In genomic region chr6:143320426-143320825, GRCm38 (mm10) we compare ENCODE assay signal across 13 mouse cellular contexts.
DNase-seq lines count a peak whose midpoint lies in the region; ATAC-seq and TF ChIP-seq lines count a peak whose summit lies in the region.
"Had no signal": no experiment of that assay in that cellular context is flagged by ENCODE, and none has a peak within 500 bp of the region (broad histone marks: within the 10 kb centered on the region; RNA-seq: fewer than 3 reads in every experiment).

No protein-coding gene starts in this region.

- no peaks in the 10 kb centered on the region for H3K4me1 ChIP-seq in intestine, embryonic 16.5 days (ENCODE audit: control insufficient read depth, insufficient read depth, low read length)
- H3K4me1 ChIP-seq: liver, embryonic 12.5 days had no signal

- H3K9ac ChIP-seq in intestine, embryonic 16.5 days (ENCODE audit: low read depth, low read length): no peak overlapping the region
- H3K9ac ChIP-seq: embryonic facial prominence, embryonic 13.5 days; liver, embryonic 12.5 days had no signal

- intact Hi-C loops in left cerebral cortex, adult 2 months (cut with DNase I): loop anchor here (2.0 to 5.0 kb wide), 4 partner anchors 103 to 1640 kb away; no protein-coding TSS in a partner anchor
- intact Hi-C loops in left cerebral cortex, postnatal 36 days (cut with DNase I): loop anchor here (5.0 kb wide), 1 partner anchor 1642 kb away; no protein-coding TSS in a partner anchor

- 0 out of 2 replicates have a peak overlapping the region, but pooled peaks have one; percentile 13 for H3K4me3 ChIP-seq in left cerebral cortex, adult 2 months
- no peak overlapping the region for H3K4me3 ChIP-seq in intestine, embryonic 16.5 days (ENCODE audit: low read length)
- H3K4me3 ChIP-seq: embryonic facial prominence, embryonic 13.5 days; heart, embryonic 10.5 days; liver, embryonic 12.5 days had no signal

- no peak overlapping the region for H3K4me2 ChIP-seq in intestine, embryonic 16.5 days (ENCODE audit: low read depth, low read length)
- H3K4me2 ChIP-seq: embryonic facial prominence, embryonic 13.5 days; liver, embryonic 12.5 days had no signal

- no peaks in the 10 kb centered on the region for H3K9me3 ChIP-seq in intestine, embryonic 16.5 days (ENCODE audit: control insufficient read depth, low read length)
- H3K9me3 ChIP-seq: embryonic facial prominence, embryonic 13.5 days; heart, embryonic 10.5 days; liver, embryonic 12.5 days had no signal

- DNase-seq in embryo, embryonic 10 days (ENCODE audit: low spot score): peak; percentile 50
- no peak for DNase-seq in embryo, embryonic 9.5 days (ENCODE audit: extremely low spot score)
- no peak for DNase-seq in left cerebral cortex, adult 2 months (ENCODE audit: extremely low spot score in 1 of 2, low spot score in 2 of 2)
- DNase-seq in left cerebral cortex, postnatal 36 days (ENCODE audit: low spot score in 2 of 2): no peak
- peak; percentile 71 for DNase-seq in adipocyte (ENCODE audit: low spot score)
- DNase-seq in mesoderm, embryonic 11.5 days (ENCODE audit: low read depth, low spot score): peak; percentile 22
- no peak for DNase-seq in kidney, postnatal 4 days
- DNase-seq: adrenal gland, adult 2 months; kidney, postnatal 14 days had no signal

- no peak overlapping the region for H3K27ac ChIP-seq in left cerebral cortex, adult 2 months
- H3K27ac ChIP-seq in intestine, embryonic 16.5 days (ENCODE audit: low read length): no peak overlapping the region
- H3K27ac ChIP-seq: heart, embryonic 10.5 days; liver, embryonic 12.5 days had no signal

- no peak for ATAC-seq in intestine, embryonic 16.5 days
- ATAC-seq: liver, embryonic 12.5 days had no signal

- peak; percentile 73 for TF ChIP-seq CTCF in left cerebral cortex, adult 2 months (IDR thresholded peaks at IDR 0.05)

- H3K27me3 ChIP-seq in intestine, embryonic 16.5 days (replicated peaks; ENCODE audit: control insufficient read depth, insufficient read depth, low read length): no peaks in the 10 kb centered on the region; the same call in 1 of the 2 replicates
- H3K27me3 ChIP-seq: liver, embryonic 12.5 days had no signal

- 42% methylated on average over 7 of the region's 7 CpGs for WGBS in intestine, embryonic 16.5 days

- no peaks in the 10 kb centered on the region for H3K36me3 ChIP-seq in intestine, embryonic 16.5 days (ENCODE audit: control insufficient read depth, insufficient read depth, low read length)
- H3K36me3 ChIP-seq: embryonic facial prominence, embryonic 13.5 days; heart, embryonic 10.5 days; liver, embryonic 12.5 days had no signal

Comparison
In these comparisons a context has a peak if more than half of its experiments do, and no peak if none do; other contexts are left out.
1. DNase-seq: peak in embryo, embryonic 10 days (single experiment), adipocyte (single experiment) and mesoderm, embryonic 11.5 days (single experiment); none in embryo, embryonic 9.5 days (single experiment), left cerebral cortex, adult 2 months (0 of 2), left cerebral cortex, postnatal 36 days (0 of 2) and kidney, postnatal 4 days (0 of 2).